Mouse (Mus musculus) lung, postnatal 14 days (tissue): ENCODE results near the gene Supt5.
"Not testable (repeated sequence)": the region's sequence is repeated elsewhere in the genome, so short reads cannot be mapped to it uniquely, and the experiment has no call there.

Source experiments
- DNase-seq: peaks from one replicate; pipeline ENCODE4 v3.0.0; 2021

Gene Supt5

DNA sequence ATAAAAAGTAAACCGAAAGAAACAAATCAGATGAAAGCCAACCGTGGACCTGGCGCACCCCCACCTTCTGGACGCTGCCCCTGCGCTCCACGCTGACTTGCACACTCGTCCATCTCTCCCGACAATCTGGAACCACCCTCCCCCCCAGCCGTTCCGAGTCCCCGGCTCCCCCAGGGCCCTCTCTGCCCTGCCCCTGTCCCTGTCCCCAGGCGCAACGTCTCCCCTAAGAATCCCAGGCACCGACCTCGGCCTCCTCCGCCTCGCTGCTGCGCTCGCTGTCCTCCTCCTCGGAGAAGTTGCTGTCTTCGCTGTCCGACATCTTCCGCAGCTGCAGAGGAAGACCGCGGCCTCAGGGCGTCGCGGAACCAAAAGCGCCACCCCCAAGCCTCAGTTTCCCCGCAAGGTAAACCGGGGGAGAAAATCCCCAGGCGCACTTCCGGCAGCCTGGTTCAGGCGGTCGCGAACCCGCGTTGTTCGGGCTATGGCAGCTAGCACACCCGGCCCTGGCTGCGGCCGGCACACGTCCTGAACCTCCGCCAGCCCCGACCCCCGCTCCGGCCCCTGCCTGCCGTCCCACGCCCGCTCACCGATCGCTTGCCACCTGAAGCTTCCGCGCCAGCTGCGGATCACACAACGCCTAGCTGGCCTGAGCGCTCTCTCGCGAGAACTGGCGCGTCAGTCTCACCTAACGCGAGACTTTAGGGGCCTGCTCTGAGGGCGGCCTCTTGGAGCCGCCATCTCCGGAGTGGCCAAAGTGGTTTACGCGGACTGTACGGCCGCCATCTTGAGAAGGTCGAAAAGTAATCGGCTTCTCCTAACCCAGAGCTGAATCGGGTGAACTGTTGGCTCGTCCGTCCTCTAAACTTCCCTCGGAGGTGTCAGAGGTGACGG is at the start of gene Supt5:
Gene Supt5, minus strand, starts transcription at position 639 of the 891 bp plus-strand sequence.
- peak; percentile 98 for DNase-seq

DNA sequence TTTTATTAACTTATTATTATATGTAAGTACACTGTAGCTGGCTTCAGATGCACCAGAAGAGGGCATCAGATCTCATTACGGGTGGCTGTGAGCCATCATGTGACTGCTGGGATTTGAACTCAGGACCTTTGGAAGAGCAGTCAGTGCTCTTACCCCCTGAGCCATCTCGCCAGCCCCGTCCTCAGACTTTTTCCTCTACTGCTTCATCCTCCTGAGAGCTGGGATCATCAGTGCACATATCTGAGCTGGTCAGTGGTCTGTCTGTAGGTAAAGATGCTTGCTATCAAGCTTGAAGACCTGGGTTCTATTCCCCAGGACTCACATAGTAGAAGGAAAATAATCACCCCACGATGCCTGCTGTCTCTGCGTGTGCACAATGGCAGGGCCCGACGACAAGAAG is 48.8 kb upstream of the Supt5 start:
- not testable (repeated sequence) for DNase-seq

DNA sequence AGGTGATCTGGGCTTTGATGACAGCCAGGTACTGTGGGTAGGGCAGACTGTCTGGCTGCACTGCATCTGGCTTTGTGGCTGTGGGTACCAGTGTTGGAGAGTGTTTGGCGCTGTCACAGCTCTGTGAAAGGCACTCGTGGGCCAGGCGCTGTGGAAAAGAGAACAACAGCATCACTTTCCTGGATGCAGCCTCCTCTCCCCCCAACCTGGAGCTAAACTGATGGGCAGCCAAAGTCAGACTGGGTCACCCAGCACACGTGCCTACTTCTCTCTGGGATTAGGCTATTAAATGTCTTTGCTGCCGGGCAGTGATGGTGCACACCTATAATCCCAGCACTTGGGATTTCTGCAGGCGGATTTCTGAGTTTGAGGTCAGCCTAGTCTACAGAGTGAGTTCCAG is 48.3 kb upstream of the Supt5 start:
- DNase-seq = not testable (repeated sequence)

DNA sequence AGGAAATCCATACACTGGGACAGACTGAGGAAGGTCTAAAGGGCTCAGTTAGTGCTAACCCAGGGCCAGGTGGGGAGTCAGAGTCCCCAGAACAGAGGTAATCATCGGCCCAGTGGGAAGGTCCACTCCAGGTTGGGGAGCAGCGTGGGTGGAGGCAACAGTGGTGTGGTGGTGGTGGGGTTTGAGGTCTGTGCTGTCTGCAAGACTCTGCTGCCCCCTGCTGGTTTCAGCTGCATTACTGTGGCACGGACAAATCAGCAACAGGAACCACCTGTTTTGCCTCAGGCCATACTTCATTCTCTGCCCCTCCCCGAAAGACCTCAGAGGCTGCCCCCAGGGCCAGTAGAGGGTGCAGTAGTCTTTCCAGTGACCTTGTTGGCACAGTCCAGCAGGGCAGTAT is 47.9 kb upstream of the Supt5 start:
- DNase-seq = peak; percentile 95

DNA sequence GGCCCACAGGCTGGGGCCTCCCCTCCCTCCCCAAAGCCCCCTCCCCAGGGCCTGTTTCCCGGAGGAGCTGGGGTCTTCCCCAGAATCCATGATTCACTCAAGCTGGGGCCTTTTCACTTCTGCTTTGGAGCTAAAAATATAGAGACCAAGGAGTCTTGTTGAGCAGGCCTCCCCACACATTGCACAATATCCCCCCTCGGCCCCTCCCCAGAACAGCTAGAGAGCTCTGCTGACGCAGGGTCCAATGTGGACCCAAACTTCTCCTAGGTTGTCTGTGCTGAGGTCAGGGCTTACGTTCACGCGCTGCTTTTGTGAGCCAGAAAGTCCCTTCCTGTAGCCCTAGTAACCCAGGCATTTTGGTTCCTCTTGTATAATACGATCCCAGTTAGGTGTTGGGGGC is 47.5 kb upstream of the Supt5 start:
- DNase-seq = peak; percentile 64

DNA sequence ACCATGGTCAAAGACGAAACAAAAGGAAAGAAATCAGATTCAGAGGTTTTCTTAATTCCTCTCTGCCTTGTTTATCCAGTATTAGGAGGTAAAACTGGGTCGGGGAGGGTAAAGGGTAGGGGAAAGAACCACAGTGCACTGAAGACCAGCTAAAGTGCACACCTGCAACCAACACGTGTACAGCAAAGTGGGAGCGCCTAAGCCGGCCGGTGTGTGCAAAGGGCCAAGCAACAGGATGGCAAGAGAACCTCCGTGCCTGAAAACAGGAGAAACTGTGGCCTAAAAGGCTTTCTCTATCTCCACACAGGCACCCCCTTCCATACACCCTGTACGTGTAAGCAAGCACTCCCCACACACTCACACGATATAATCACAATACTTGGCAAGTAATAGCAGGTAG is 46.6 kb upstream of the Supt5 start:
- no peak for DNase-seq

DNA sequence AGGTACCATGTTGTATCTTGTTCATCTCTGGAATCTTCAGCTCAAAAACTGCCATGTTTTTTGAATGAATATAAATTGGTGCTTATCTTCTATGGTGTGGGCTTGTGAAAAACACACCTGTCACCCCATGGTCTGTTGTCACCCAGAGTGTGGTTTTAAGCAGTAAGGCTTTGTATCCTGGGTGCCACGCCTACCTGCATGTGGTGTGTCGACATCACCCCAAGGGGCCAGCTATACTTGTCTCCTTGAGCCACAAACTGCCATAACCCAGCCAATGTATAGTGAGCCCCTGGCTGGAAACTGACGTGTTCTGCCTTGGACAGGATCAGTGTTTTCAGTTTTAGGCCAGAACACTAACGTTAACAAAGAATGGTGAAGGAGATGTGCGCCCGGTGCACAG is 45.6 kb upstream of the Supt5 start:
- DNase-seq = no peak

DNA sequence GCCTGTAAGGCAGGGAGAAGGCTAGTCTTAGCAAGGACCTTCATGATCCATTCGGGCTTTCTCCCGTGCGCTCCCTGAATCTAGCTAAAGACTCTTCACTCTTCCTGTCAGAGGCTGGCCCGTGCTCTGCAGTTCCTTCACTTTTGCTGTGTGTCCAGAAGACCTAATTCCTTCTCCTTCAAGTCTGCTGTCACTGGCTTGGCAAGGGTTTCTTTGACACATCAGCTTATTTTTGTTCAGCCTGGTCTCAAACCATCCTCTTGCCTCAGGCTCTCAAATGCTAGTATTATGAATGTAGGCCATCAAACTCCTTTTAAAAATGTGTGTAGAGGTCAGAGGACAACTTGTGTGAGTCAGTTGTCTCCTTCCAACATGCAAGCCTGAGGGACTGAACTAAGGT is 45.1 kb upstream of the Supt5 start:
- no peak for DNase-seq

DNA sequence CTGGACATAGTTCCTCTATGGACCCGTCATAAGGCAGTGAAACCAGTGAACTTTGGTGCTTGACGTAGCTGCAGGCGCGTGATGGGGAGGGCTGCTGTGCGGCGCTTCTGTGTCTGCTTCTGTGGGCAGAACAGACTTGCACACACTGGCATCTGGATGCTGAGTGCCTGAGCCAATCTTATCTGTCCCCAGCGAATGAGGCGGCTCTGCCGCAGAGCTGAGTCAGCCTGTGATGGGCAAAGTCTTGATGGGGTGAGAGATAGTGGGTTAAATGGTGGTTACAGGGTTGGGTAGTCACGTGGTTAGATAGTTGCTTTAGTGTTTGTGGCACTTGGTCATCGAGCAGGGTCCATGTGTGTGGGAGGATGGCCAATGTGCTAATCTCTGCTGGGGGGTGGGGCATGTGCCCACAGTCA is 44.4 kb upstream of the Supt5 start:
- peak; percentile 39 for DNase-seq

DNA sequence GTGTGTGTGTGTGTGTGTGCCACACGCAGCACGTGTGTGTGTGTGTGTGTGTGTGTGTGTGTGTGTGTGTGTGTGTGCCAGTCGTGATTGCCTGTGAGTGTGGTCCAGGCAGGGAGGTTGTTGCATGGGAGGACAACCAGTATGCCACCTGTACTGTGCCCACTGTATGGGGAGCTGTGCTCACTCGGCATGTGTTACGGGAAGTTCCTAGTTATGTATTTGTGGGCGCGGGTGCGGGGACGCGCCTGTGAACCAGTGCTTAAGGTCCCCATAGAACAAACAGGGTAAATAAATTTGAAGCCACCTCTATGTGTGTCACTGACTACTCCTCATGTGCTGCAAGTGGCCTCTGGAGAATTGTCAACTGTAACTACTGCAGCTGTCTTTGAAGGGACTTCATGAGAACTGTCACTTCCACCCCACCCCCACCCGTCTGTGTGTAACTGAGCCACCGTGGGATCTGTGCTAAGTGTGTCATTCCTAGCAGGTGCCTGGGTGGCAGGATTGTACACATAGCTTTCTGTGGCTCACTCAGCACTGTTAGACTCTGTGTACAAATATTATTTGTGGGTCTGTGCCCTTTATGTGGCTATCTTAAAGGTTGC is 43.9 kb upstream of the Supt5 start:
- DNase-seq = no peak

DNA sequence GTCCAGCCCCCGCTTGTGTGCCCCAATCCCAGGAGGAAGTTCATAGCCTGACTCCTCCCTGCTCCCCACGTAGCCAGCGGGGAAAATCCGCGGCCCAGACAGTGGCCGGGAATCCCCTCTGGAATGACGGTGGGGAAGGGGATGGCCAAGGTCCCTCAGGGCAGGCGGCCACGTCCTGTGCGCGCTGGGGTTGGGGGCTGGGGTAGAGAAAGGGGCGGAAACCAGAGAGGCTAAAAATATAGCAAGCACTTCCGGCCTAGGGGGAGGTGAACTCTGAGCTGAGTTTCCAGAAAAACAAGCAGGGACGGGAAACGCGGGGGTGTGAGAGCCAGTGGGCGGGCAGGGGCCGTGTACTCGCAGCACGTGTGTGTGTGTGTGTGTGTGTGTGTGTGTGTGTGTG is 43.4 kb upstream of the Supt5 start:
- peak; percentile 90 for DNase-seq

DNA sequence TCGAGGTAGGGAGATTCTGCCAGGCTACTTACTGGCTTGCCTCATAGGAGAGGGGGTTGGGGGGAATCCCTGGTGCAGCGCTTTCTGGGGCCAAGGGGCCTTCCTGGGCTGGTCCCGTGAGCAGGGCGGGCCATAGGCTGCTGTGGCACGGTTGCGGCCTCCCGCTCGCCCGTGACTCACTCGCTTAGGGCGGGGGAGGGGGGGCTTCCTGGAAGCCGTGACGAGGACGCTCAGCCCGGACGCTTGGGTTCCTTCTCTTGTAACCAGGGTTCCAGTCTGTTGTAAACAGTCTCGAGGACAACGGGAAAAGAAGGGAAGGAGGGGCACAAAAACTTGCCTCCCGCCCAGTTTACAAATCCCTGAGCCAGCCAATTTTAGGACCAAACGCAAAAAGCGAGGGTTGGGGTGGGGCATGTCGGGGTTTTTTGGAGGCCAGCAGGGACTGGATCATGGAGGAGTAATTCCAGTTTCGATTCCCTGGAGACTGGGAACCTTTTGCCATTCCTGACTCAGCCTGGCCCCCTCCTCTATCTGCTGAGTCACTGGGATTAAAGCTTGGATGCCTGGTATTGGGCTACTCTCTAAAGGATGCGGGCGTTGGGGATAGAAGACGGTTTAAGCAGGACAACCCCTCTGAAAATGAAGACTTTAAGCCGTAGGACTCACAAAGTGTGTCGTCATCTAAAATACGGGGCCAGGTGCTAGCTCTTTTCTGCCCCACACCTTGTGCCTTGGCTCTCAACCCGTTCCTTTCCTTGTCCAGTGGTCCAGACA is 42.7 kb upstream of the Supt5 start:
- DNase-seq = peak; percentile 88

DNA sequence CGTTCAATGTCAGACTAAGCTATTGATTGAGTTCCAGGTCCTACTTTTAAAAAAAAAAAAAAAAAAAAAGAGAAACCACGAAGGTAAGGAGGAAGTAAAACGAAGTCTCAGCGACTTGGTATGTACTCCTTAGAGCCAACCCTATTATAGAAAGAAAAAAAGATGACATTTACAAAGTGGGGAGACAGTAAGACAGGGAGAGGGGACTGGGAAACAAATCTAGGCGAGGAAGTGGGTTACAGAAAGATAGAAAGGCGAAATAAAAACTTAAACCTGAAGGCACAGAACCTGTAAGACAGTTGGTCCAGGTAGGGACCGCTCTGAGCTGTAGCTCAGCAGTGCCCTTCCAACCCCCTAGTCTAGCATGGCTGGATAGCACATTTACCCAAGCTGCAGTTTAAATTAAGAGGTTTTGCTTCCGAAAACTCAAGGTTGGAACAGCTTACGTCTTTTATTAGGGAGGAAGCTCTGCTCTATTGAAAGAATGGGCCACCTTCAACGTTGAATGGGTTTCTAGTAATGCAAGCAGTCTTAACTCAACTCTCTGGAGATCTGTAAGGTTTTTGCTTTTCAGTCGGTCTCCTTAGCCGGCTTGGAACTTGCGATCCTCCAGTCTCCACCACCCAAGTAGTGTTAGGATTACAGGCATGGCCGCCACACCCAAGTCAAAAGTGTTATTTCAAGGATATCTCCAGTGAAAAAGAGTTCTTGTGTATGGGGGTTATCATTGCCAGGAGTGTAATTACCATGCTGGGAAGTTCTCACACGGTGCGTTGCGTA is 41.9 kb upstream of the Supt5 start, which contains the start of gene Zfp36:
Gene Zfp36, minus strand, starts transcription at position 17 of the 780 bp plus-strand sequence.
- DNase-seq = no peak

DNA sequence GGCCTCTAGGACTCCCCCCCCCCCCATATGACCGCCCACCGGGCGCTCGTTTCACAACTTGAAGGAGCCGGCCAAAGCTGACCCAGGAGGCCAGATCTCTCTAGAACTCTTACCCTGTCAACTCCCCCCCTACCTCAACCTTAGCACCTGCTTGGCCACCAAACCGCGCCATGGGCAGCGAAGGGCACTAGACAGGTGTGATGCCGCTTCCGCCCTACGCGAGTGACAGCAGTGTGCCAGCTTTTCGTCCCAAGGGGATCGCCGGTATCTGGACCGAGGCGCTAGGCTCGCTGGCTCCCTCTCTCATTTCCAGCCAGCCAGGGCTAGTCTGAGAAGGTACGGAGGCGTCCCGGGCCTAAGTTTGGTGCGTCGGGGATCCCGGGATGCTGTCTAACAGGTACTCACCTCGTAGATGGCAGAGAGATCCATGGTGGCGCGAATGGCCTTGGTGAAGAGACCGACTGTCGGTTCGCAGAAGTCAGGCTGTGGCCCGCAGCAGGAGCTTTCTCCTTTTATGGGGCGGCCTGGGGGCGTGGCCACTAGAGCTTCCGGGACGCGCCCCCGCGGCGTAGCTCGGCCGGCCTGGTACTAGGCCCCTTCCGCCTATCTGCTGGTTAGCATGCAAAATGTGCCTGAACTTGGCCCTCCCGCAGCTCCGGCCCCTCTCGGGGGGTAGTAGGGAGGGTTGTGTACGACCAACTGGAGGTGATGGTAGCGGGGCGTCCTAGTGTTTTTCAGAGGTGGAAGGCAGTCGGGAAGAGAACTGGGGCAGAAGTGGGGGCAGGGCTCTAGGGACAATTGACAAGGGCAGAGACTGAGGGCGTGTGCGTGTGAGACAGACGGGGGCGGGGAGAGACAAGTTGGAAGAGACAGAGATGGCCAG is 40.5 kb upstream of the Supt5 start:
- peak; percentile 99 for DNase-seq

DNA sequence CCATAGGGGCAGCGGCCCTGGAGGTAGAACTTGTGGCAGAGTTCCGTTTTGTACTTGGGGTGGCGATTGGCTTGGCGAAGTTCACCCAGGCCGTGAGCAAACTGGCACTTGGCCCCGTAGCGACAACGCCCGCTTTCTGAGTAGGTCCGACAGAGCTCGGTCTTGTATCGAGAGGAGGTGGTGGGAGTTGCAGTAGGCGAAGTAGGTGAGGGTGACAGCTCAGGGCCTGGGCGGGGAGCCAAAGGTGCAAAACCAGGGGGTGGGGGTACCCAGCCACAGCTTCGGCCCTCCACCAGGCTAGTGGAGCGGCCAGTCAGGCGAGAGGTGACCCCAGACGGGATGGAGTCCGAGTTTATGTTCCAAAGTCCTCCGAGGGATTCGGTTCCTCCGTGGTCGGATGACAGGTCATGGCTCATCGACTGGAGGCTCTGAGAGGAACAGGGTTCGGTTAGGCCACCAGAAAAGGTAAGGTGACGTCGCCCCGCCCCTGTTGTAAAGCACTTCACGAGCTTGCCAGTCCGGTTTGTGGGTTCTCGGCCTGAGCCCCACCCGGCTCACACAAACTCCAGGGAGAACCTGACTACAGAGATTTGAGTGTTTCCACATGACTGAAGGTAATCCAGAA is 39.6 kb upstream of the Supt5 start:
- peak; percentile 85 for DNase-seq

DNA sequence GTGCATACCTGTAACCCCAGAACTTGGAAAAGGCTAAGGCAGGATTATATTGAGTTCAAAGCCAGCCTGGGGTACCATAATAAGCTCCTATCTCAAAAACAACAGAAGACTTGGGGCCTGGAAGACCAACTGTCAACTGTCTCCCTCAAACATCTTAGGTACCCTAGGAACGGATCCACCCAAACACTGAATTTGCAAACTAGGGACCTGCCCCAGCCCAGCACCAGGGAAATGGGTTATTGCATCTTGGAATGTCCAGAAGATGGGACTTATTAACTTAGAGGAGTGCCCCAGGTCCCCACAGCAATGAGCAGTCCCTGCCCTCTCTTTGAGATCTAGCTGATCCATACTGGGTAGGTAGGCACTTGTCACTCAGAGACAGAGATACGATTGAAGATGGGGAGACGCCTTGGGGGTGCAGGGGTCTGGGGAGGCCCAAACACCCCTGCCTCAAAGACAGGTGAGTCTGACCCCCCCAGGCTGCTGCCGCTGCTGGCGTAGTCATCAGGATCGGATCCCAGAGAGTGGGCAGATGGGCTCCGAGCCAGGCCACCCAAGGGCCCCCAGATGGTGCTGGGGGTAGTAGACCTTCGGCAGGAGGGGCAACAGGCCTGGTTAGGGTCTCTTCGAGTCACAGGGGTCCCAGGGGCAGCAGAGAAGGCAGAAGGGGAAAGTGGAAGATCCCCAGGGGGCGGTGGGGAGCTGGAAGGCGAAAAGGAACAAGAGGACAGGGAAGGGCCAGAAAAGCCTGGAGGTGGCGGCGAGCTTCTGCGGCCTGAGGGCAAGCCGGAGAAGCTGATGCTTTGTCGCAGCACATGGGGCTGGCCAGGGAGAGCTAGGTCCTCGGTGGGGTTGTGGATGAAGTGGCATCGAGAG is 38.9 kb upstream of the Supt5 start:
- peak; percentile 49 for DNase-seq

DNA sequence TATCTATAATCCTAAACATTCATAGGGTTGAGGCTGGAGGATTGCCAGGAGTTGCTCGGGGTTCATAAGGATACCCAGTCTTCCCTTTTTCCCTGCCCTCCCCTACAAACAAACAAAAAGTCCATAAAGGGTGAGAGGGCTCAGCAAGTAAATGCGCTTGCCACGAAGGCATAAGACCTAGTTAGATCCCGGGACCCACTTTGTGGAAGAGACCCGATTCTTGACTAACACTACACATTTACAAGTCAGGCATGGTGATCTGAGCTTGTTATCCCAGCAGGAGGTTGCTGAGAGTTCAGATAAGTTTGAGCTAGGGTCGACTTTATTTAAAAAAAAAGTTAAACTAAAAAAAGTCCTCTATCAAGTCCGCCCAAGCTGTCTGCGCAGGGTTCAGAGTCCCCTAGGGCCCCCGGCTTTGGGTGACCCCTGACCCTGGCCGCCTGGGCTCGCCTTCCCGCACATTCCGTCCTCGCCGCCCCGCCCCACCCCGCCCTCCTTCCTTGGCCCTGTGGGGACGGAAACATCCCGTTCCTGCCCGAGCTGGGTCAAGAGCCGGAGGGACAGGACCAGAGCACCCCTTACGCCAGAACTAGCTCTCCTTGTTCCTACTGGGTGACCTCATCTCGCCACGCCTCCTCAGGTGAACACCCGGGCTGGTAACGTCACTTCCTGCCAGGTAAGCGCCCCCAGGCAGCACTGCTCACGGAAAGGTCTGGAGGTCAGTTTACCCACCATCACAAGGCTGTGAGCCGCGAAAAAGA is 37.6 kb upstream of the Supt5 start:
- DNase-seq = peak; percentile 90

DNA sequence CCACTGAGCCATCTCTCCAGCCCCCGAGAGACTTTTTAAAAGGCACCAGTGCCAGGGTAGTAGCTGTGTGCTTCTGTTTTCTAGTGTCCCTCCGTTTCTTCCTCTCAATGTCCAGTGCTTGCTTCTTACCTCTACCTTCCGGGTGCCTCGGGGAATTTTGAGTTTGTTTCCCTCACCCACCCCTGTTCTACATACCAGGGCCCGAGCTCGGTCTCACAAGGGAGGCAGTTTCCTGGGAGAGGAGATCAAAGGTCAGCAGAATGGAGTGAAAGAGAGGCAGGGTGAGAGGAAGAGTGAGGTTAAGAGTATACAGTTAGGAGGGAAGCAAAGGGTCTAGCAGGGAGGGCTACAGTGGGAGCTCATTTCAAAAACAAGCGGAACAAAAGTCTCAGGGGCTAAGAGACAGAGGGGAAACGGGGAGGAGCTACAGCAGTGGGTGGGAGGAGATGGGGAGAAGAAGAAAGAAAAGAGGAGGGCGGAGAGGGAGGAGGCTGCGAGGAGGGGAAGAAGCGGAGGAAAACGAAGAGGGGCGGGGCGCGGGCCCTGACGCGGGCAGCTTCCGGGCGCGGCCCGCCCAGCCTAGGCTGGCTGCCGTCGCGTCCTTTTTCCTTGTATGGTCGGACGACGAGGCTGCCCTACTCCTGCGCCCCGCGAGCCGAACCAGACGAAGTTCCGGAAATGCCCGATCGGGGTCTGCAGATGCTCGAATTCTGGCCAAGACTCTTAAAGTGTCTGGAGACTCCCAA is 36.8 kb upstream of the Supt5 start:
- DNase-seq = peak; percentile 95

DNA sequence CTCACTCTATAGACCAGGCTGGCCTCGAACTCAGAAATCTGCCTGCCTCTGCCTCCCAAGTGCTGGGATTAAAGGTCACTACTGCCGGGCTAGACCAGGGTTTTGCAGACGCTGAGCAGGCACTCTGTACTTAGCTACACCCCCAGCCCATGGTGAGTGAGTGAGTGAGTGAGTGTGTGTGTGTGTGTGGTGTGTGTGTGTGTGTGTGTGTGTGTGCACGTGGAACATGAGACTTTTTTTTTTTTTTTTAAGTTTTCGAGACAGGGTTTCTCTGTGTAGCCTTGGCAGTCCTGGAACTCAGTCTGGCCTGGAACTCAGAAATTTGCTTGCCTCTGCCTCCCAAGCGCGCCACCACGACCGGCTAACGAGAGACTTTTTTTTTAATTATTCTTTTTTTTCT is 36.1 kb upstream of the Supt5 start:
- DNase-seq = no peak
